Mouse (Mus musculus) embryonic facial prominence, embryonic 14.5 days (tissue): ENCODE measurements at regions not wholly inside any gene's neighbourhood (a gene's known extent, or its start where the extent isn't known, plus 50 kb on each side); places are given as distances from the start of the nearest gene placed in this dataset.

ENCODE experiments used
- ATAC-seq: fragments of 200-750 bp; cut with Nextera tagmentation; 2 replicates; pipeline ENCODE4 v1.8.0; 2017; ENCODE audit warnings: low read depth, moderate number of reproducible peaks, moderate TSS enrichment
- DNase-seq: peaks from one replicate; pipeline ENCODE4 v3.0.0-alpha.2; 2015; ENCODE audit warnings: low spot score
- H3K27ac ChIP-seq: fragments of 300-500 bp; sonication (generic); replicated peaks from 2 replicates; pipeline ENCODE4 v1.5.1; 2014; ENCODE audit warnings: low read depth, mild to moderate bottlenecking, low read length, moderate library complexity
- H3K27me3 ChIP-seq: fragments of 300-500 bp; sonication (generic); replicated peaks from 2 replicates; pipeline ENCODE4 v1.6.1; 2014; ENCODE audit warnings: low read length; ENCODE audit not compliant: control insufficient read depth, insufficient read depth
- H3K36me3 ChIP-seq: fragments of 300-500 bp; sonication (generic); 2 replicates; pipeline ENCODE4 v1.6.1; 2014; ENCODE audit warnings: low read length, mixed read lengths; ENCODE audit not compliant: control insufficient read depth, insufficient read depth
- H3K4me1 ChIP-seq: fragments of 300-500 bp; sonication (generic); 2 replicates; pipeline ENCODE4 v1.6.1; 2014; ENCODE audit warnings: antibody characterized with exemption, low read length; ENCODE audit not compliant: control insufficient read depth, insufficient read depth
- H3K4me2 ChIP-seq: fragments of 300-500 bp; sonication (generic); 2 replicates; pipeline ENCODE4 v1.6.1; 2014; ENCODE audit warnings: low read depth, mild to moderate bottlenecking, low read length, moderate library complexity, mixed read lengths
- H3K4me3 ChIP-seq: fragments of 300-500 bp; sonication (generic); 2 replicates; pipeline ENCODE4 v1.5.1; 2014; ENCODE audit warnings: low read depth, mild to moderate bottlenecking, low read length
- H3K9ac ChIP-seq: fragments of 300-500 bp; sonication (generic); 2 replicates; pipeline ENCODE4 v1.6.1; 2014; ENCODE audit warnings: low read depth, mild to moderate bottlenecking, low read length, moderate library complexity, mixed read lengths
- H3K9me3 ChIP-seq: fragments of 300-500 bp; sonication (generic); 2 replicates; pipeline ENCODE4 v1.6.1; 2016; ENCODE audit warnings: low read length; ENCODE audit not compliant: control insufficient read depth
- WGBS: fragments of 180-500 bp; shearing (Covaris S2); extraction: QIAGEN DNeasy Blood & Tissue Kit; methylation state at CpG from one replicate; pipeline ENCODE4 v1.1.7; 2014; 5-methylcytosine and 5-hydroxymethylcytosine counted together

GRCm38 (mm10) chr5:97537492-97538257 lies 80.9 kb upstream of the Gk2 start:
- H3K9ac ChIP-seq: no peak overlapping the region
- no peak overlapping the region for H3K27ac ChIP-seq
- ATAC-seq (no peak), DNase-seq (no peak)
- no peak overlapping the region for H3K4me2 ChIP-seq
- no peak overlapping the region for H3K4me3 ChIP-seq
- 26% methylated on average over 3 of the region's 3 CpGs for WGBS
- no peaks in the 10 kb centered on the region for H3K4me1 ChIP-seq
- no peaks in the 10 kb centered on the region for H3K27me3 ChIP-seq
- no peaks in the 10 kb centered on the region for H3K9me3 ChIP-seq
- H3K36me3 ChIP-seq: no peaks in the 10 kb centered on the region

GRCm38 (mm10) chr5:97533733-97534132 lies 76.9 kb upstream of the Gk2 start:
- Histone ChIP-seq H3K4me2 (no peak overlapping the region), H3K4me1 (no peaks in the 10 kb centered on the region), H3K27ac (no peak overlapping the region), H3K9ac (no peak overlapping the region), H3K4me3 (no peak overlapping the region), H3K9me3 (no peaks in the 10 kb centered on the region), H3K36me3 (no peaks in the 10 kb centered on the region), H3K27me3 (no peaks in the 10 kb centered on the region)
- DNase-seq (no peak), ATAC-seq (no peak)
- 70% methylated on average over 5 of the region's 5 CpGs for WGBS

GRCm38 (mm10) chr5:97527555-97527954 lies 70.7 kb upstream of the Gk2 start:
- 77% methylated on average over 5 of the region's 5 CpGs for whole genome bisulfite sequencing
- no peak for DNase-seq
- Histone ChIP-seq H3K36me3 (no peaks in the 10 kb centered on the region), H3K27ac (no peak overlapping the region), H3K4me2 (no peak overlapping the region), H3K9ac (no peak overlapping the region), H3K4me3 (no peak overlapping the region), H3K27me3 (no peaks in the 10 kb centered on the region), H3K9me3 (no peaks in the 10 kb centered on the region), H3K4me1 (no peaks in the 10 kb centered on the region)
- ATAC-seq: no peak
